Mouse (Mus musculus) midbrain, embryonic 12.5 days (tissue): ENCODE measurements around the gene Cyp1a1. TPM values are rescaled to one million over a fixed set of nuclear protein-coding genes. Genes with fewer than 3 reads are reported as not detected.
"Not testable (repeated sequence)": the region's sequence is repeated elsewhere in the genome, so short reads cannot be mapped to it uniquely, and the experiment has no call there.

Experiments
- ATAC-seq: fragments of 200-750 bp; cut with Nextera tagmentation; 2 replicates; pipeline ENCODE4 v1.8.0; 2017; ENCODE audit warnings: low read depth, moderate TSS enrichment, moderate library complexity; ENCODE audit not compliant: low FRiP score
- H3K27ac ChIP-seq: fragments of 300-500 bp; sonication (generic); replicated peaks from 2 replicates; pipeline ENCODE4 v1.5.1; 2016; ENCODE audit warnings: mild to moderate bottlenecking
- H3K27me3 ChIP-seq: fragments of 300-500 bp; sonication (generic); 2 replicates; pipeline ENCODE4 v1.6.1; 2016; ENCODE audit warnings: mild to moderate bottlenecking
- H3K36me3 ChIP-seq: fragments of 300-500 bp; sonication (generic); 2 replicates; pipeline ENCODE4 v1.6.1; 2016
- H3K4me1 ChIP-seq: fragments of 300-500 bp; sonication (generic); 2 replicates; pipeline ENCODE4 v1.6.1; 2016
- H3K4me2 ChIP-seq: fragments of 300-500 bp; sonication (generic); replicated peaks from 2 replicates; pipeline ENCODE4 v1.6.1; 2016; ENCODE audit warnings: mild to moderate bottlenecking, moderate library complexity
- H3K4me3 ChIP-seq: fragments of 300-500 bp; sonication (generic); 2 replicates; pipeline ENCODE4 v1.5.1; 2016; ENCODE audit warnings: mild to moderate bottlenecking
- H3K9ac ChIP-seq: fragments of 300-500 bp; sonication (generic); replicated peaks from 2 replicates; pipeline ENCODE4 v1.6.1; 2016; ENCODE audit warnings: mild to moderate bottlenecking, moderate library complexity
- H3K9me3 ChIP-seq: fragments of 300-500 bp; sonication (generic); 2 replicates; pipeline ENCODE4 v1.6.1; 2016; ENCODE audit warnings: mild to moderate bottlenecking
- WGBS: fragments of 180-500 bp; shearing (Covaris S2); methylation state at CpG from one replicate; pipeline ENCODE4 v1.1.7; 2016; 5-methylcytosine and 5-hydroxymethylcytosine counted together
- polyA plus RNA-seq: library from polyadenylated mRNA; unstranded; fragments of >200 nt; fragmentation: Nextera tagmentation; extraction: Ambion mirVana; gene quantifications from 2 replicates; pipeline ENCODE4 v1.2.1, GENCODE M21; 2016

Gene Cyp1a1
- polyA plus RNA-seq, 1 experiment from 2014 or later, result not detected

DNA sequence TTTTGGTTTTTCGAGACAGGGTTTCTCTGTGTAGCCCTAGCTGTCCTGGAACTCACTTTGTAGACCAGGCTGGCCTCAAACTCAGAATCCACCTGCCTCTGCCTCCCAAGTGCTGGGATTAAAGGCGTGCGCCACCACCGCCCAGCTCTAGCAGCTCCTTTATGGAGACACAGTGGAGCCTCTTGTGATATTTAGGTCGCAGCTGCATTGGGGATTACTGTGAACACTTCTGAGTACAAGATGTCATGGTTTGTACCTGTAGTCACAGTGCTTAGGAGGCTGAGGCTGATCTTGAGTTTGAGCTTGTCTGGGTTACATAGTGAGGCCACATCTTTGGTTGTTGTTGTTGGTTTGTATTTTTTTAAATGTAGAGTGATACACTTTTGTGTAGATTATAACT, 22.5 kb downstream of the Cyp1a1 start:
- not testable (repeated sequence) for H3K9me3 ChIP-seq, H3K9ac ChIP-seq, H3K4me1 ChIP-seq, ATAC-seq, H3K4me2 ChIP-seq, H3K27ac ChIP-seq, H3K4me3 ChIP-seq, H3K27me3 ChIP-seq
- H3K36me3 ChIP-seq, result peaks cover 26% of the 10 kb centered on the region
- 92% methylated on average over 5 of the region's 5 CpGs for WGBS

DNA sequence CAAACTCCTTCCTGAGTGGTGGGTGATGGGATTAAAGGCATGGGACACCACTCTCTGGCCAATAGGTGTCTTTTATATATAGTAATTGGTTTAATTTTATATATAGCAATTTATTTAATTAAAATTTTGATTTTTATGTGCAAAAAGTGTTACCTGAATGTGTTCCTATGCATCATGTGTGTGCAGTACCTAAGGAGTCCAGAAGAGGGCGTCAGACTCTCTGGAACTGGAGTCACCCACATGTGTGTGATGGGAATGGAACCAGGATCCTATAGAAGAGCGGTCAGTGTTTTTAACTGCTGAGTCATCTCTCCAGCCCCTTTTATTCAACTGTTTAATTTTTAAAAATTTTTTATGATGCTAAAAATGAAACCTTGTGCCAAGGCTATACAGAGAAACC, 24.5 kb downstream of the Cyp1a1 start:
- ATAC-seq, result no peak
- peaks cover 9% of the 10 kb centered on the region for H3K4me1 ChIP-seq
- 82% methylated on average over 2 of the region's 2 CpGs for WGBS
- no peak overlapping the region for H3K27ac ChIP-seq
- no peak overlapping the region for H3K4me2 ChIP-seq
- no peak overlapping the region for H3K9ac ChIP-seq
- H3K9me3 ChIP-seq, result no peaks in the 10 kb centered on the region
- no peak overlapping the region for H3K4me3 ChIP-seq
- peaks cover 46% of the 10 kb centered on the region for H3K36me3 ChIP-seq
- H3K27me3 ChIP-seq, result no peaks in the 10 kb centered on the region

DNA sequence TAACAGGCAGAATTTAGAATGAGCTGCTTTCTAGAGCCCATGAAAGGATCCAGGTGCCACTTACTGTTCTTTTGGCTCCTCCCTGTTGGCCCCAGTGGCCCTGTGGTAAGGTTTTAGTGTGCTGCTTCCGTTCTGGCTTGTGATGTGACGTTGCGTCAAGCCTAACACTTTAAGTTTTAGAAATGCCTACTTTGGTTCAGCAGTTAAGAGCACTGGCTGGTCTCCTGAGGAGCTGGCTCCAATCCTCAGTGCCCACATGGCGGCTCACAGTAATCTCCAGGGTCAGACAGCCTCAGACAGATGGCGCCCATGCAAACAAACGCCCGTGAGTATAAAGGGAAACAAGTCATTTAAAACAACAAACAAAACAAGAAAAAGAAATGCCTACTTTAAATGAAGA, 30.7 kb downstream of the Cyp1a1 start:
- Histone ChIP-seq H3K4me2 (no peak overlapping the region), H3K27me3 (no peaks in the 10 kb centered on the region), H3K4me1 (no peaks in the 10 kb centered on the region), H3K4me3 (no peak overlapping the region), H3K9ac (no peak overlapping the region), H3K27ac (no peak overlapping the region), H3K36me3 (peaks cover 63% of the 10 kb centered on the region), H3K9me3 (no peaks in the 10 kb centered on the region)
- 91% methylated on average over 7 of the region's 7 CpGs for WGBS
- no peak for ATAC-seq

DNA sequence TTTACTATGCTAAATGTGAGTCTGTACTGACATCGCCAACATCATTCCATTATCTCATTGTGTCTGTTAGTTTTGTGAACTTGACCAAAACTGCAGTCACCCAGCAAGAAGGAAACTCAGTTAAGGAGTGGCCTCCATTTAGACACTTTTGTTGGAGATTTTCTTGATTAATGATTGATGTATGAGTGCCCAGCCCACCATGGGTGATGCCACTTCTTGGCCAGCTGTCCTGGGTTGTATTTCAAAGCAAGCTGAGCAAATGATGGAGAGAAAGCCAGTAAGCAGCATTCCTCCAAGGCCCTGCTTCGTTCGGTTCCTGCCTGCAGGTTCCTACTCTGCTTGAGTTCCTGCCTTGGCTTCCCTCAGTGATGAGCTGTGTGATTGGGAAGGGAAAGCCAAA, 33.0 kb downstream of the Cyp1a1 start:
- Histone ChIP-seq H3K4me1 (no peaks in the 10 kb centered on the region), H3K27me3 (no peaks in the 10 kb centered on the region), H3K27ac (no peak overlapping the region), H3K4me3 (no peak overlapping the region), H3K36me3 (peaks cover 48% of the 10 kb centered on the region), H3K4me2 (no peak overlapping the region), H3K9ac (no peak overlapping the region), H3K9me3 (no peaks in the 10 kb centered on the region)
- ATAC-seq, result no peak
- WGBS, result 96% methylated on average over 3 of the region's 3 CpGs

DNA sequence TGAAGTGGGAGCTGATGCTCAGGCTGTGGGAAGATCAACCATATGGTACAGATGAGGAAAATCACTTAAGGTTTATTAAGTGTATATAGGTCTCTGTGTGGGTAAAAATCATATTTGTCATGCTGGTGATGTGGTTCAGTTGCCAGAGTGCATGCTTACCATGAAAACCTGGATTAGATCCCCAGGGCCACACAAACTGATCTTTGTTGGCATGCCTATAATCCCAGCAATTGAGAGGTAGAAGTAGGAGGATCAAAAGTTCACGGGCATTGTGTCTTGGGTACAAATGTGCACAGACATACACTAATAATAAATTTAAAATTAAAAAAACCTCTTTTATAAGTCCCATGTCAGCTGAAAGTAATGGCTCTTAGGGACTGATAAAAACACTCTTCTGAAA, 34.6 kb downstream of the Cyp1a1 start:
- Histone ChIP-seq H3K27me3 (no peaks in the 10 kb centered on the region), H3K9me3 (no peaks in the 10 kb centered on the region), H3K4me2 (no peak overlapping the region), H3K27ac (no peak overlapping the region), H3K4me1 (no peaks in the 10 kb centered on the region), H3K36me3 (peaks cover 45% of the 10 kb centered on the region), H3K4me3 (no peak overlapping the region), H3K9ac (no peak overlapping the region)
- 80% methylated on average over 1 of the region's 1 CpGs for WGBS
- ATAC-seq, result no peak

DNA sequence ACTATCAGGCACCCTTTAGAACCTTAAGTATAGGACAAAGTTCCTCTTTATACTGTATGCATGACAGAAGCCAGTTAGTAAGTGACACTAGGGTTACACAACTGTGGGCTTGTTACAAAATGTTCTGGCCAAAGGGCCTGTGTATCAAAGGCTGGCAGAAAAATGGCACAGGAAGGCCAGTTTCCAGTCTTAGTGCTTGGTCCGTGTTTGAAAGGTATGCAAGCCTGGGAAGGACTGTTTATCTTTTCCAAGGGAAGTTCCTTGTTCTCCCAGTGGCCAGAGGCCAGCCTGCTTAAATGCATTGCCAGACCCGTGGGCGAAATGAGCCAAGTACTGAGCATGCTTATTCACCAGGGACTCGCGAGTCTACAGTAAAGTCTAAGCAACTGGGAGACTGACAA, 35.6 kb downstream of the Cyp1a1 start:
- ATAC-seq, result no peak
- WGBS, result 79% methylated on average over 5 of the region's 5 CpGs
- H3K4me2 ChIP-seq, result no peak overlapping the region
- H3K9ac ChIP-seq, result no peak overlapping the region
- H3K27ac ChIP-seq, result no peak overlapping the region
- H3K4me1 ChIP-seq, result no peaks in the 10 kb centered on the region
- H3K36me3 ChIP-seq, result peaks cover 46% of the 10 kb centered on the region
- H3K27me3 ChIP-seq, result no peaks in the 10 kb centered on the region
- no peaks in the 10 kb centered on the region for H3K9me3 ChIP-seq
- H3K4me3 ChIP-seq, result no peak overlapping the region

DNA sequence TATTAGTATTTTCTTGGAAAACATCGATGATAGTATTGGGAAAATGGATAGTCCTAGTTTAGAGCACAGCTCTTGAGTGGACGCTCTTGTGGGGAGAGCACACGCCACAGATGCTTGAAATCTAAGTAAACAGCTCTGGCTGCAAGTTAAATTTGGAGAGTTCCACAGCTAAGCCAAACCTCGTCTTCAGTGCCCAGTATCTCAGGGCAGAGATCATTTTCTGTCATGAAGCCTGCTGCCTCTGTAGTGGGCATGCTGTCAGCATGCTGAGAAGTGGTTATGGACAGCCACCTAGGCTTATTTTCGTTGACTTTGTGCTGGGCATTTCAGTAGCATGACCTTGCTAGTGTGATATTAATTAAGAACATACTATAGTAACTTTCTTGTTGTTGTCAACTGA, 36.1 kb downstream of the Cyp1a1 start:
- Histone ChIP-seq H3K4me1 (no peaks in the 10 kb centered on the region), H3K36me3 (peaks cover 44% of the 10 kb centered on the region), H3K27ac (no peak overlapping the region), H3K27me3 (no peaks in the 10 kb centered on the region), H3K4me3 (no peak overlapping the region), H3K9ac (no peak overlapping the region), H3K4me2 (no peak overlapping the region), H3K9me3 (no peaks in the 10 kb centered on the region)
- 88% methylated on average over 5 of the region's 5 CpGs for WGBS
- ATAC-seq, result no peak

DNA sequence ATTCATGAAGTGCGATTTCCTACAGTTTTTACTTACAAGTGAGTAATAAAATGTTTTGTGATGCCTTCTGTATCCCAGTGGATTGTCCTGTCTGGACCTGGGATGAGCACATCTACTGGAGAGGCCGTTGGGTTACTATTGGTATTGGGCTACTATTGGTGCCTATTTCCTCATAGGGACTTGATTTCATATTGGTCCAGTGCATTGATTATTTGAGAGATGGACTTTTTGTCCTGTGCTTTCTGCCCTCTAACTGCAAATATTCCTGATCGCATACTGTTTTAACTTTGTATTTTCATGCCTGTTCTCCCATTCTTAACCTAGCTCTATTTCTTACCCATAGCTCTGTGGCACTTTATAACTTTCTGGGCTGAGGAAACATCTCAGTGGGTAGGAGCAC, 37.0 kb downstream of the Cyp1a1 start:
- 94% methylated on average over 3 of the region's 3 CpGs for WGBS
- H3K9ac ChIP-seq, result no peak overlapping the region
- H3K27me3 ChIP-seq, result no peaks in the 10 kb centered on the region
- no peak for ATAC-seq
- no peak overlapping the region for H3K27ac ChIP-seq
- no peaks in the 10 kb centered on the region for H3K9me3 ChIP-seq
- no peak overlapping the region for H3K4me3 ChIP-seq
- H3K36me3 ChIP-seq, result peaks cover 51% of the 10 kb centered on the region
- H3K4me2 ChIP-seq, result no peak overlapping the region
- no peaks in the 10 kb centered on the region for H3K4me1 ChIP-seq

DNA sequence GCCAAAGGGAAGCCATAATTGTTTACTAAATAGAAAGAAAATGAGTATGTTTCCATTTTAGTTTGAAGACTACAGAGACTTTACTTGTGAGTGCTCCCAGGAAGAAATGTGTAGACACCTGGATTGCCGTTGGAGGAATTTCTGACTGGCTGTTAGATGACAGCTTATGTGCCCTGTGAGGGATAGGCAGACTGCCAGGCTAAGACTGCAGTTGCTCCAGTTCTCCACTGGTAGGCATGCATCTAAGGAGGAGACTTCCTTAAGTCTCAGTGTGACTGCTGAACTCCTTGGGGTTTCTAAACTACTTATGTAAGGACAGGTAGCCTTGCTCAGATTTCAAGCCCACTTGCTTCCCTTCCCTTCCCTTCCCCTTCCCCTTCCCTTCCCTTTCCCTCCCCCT, 40.6 kb downstream of the Cyp1a1 start:
- no peaks in the 10 kb centered on the region for H3K9me3 ChIP-seq
- H3K27ac ChIP-seq, result no peak overlapping the region
- no peaks in the 10 kb centered on the region for H3K27me3 ChIP-seq
- no peaks in the 10 kb centered on the region for H3K4me1 ChIP-seq
- H3K4me2 ChIP-seq, result no peak overlapping the region
- ATAC-seq, result no peak
- peaks cover 43% of the 10 kb centered on the region for H3K36me3 ChIP-seq
- 94% methylated on average over 1 of the region's 1 CpGs for WGBS
- H3K9ac ChIP-seq, result no peak overlapping the region
- H3K4me3 ChIP-seq, result no peak overlapping the region

DNA sequence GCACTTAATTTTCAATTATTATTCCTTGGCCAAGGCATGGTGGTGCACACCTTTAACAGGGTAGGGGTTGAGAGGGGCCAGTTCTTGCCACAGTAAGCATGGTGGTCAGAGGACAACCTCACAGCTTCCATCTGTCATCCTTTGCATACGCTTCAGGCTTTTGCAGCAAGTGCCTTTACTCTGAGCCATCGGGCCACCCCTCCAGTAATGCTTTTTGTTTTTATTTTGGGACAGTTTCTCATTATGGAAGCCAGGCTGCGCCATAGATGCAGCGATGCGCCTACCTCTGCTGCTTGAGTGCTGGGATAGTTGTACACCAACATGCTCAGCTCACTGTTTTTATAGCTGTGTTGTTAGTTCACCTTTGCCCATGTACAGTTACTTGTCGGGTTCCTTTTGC, 45.9 kb downstream of the Cyp1a1 start:
- Histone ChIP-seq H3K36me3 (peaks cover 30% of the 10 kb centered on the region), H3K9me3 (no peaks in the 10 kb centered on the region), H3K9ac (no peak overlapping the region), H3K4me3 (no peak overlapping the region), H3K27ac (no peak overlapping the region), H3K4me1 (no peaks in the 10 kb centered on the region), H3K27me3 (no peaks in the 10 kb centered on the region), H3K4me2 (no peak overlapping the region)
- 94% methylated on average over 6 of the region's 6 CpGs for WGBS
- ATAC-seq, result no peak

DNA sequence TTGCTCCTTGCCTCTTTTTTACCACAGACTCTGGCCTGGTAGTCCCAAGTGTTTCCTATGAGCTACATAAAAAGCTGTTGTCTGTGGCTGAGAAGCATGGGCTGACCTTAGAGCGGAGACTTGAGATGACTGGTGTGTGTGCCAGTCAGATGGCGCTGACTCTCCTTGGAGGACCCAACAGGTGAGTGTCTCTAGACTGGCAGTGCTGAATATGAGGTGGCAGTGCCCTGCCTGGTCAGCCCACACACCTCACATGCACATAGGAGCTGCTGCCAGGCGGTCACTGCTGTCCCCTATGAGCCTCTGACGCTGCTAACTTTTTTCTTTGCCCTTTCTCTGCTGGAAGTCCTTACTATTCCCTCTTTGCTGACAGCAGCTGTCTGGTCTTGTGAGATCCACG, 52.1 kb downstream of the Cyp1a1 start:
- no peak overlapping the region for H3K4me3 ChIP-seq
- WGBS, result 89% methylated on average over 5 of the region's 5 CpGs
- peaks cover 28% of the 10 kb centered on the region; the same call in 1 of the 2 replicates for H3K36me3 ChIP-seq

DNA sequence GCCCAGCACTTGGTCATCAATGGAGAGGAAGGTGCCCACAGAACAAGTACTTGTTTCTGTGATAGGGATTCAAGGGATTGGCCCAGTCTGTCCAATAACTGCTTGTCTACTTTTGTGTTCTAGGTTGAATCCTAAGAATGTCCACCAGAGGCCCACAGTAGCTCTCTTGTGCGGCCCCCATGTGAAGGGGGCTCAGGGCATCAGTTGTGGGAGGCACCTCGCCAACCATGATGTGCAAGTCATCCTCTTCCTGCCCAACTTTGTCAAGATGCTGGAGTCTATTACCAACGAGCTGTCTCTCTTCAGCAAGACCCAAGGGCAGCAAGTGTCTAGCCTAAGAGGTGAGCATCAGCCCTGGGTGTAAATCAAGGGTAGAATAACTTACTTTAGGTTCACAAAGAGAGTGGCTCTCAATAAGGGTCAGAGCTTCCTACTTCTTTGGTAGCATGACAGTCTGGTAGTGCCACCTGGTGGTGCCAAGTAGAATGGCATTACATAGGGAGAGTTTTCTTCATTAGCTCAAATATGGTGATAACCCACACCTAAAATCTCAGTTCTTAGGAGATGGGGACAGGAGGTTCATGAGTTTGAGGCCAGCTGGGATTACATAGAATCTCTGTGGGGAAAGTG, 56.8 kb downstream of the Cyp1a1 start:
- Histone ChIP-seq H3K4me2 (no peak overlapping the region), H3K36me3 (peaks cover 74% of the 10 kb centered on the region), H3K4me1 (no peaks in the 10 kb centered on the region), H3K4me3 (no peak overlapping the region), H3K9me3 (no peaks in the 10 kb centered on the region), H3K9ac (no peak overlapping the region), H3K27me3 (no peaks in the 10 kb centered on the region), H3K27ac (no peak overlapping the region)
- WGBS, result 67% methylated on average over 3 of the region's 3 CpGs
- no peak for ATAC-seq

More for the DNA sequence above, 52.1 kb downstream of the Cyp1a1 start:
- no peak overlapping the region for H3K9ac ChIP-seq
- H3K4me1 ChIP-seq, result no peaks in the 10 kb centered on the region
- H3K27ac ChIP-seq, result no peak overlapping the region
- H3K9me3 ChIP-seq, result no peaks in the 10 kb centered on the region
- no peak for ATAC-seq
- H3K27me3 ChIP-seq, result no peaks in the 10 kb centered on the region
- no peak overlapping the region for H3K4me2 ChIP-seq

DNA sequence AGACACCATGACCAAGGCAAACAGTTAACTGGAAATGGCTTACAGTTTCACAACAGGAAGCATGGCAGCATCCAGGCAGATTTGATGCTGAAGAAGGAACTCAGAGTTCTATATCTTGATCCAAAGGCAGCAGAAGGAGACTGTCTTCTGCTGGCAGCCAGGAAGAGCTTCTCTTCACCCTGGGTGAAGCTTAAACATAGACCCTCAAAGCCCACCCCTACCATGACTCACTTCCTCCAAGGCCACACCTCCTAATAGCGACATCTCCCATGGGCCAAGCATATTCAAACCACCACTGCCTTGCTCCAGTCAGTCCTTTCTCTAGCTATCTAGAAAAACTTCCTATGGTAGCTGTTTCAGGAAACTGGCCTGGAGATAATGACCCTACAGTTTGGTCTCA, 59.3 kb downstream of the Cyp1a1 start:
- H3K36me3 ChIP-seq, result peaks cover 78% of the 10 kb centered on the region
- H3K9me3 ChIP-seq, result no peaks in the 10 kb centered on the region
- H3K9ac ChIP-seq, result no peak overlapping the region
- no peak for ATAC-seq
- no peak overlapping the region for H3K27ac ChIP-seq
- H3K4me1 ChIP-seq, result no peaks in the 10 kb centered on the region
- WGBS, result 91% methylated on average over 1 of the region's 1 CpGs
- no peak overlapping the region for H3K4me2 ChIP-seq
- no peaks in the 10 kb centered on the region for H3K27me3 ChIP-seq
- H3K4me3 ChIP-seq, result no peak overlapping the region
